Mouse (Mus musculus) heart, postnatal 36 days (tissue): Measurements from ENCODE around the gene Zfp106. TPM values are rescaled to one million over a fixed set of nuclear protein-coding genes. Genes with fewer than 3 reads are reported as not detected.
A peak's percentile ranks its signal among the peaks of the same experiment; 100 is the strongest.

Source experiments
- DNase-seq, 2 experiments: peaks; one replicate each; pipeline ENCODE4 v3.0.0; 2021 to 2022
- intact Hi-C: fragments of 180-260 bp; cut with DNase I; formaldehyde crosslinking; loops from one replicate; pipeline ENCODE4 v1.15.1; 2025
- total RNA-seq, 2 experiments: library from RNA; stranded (reverse); gene quantifications; 2 replicates each; pipeline ENCODE4 v1.2.3; 2021

Zfp106 gene
- total RNA-seq, 2 experiments from 2014 or later: 471 TPM

DNA sequence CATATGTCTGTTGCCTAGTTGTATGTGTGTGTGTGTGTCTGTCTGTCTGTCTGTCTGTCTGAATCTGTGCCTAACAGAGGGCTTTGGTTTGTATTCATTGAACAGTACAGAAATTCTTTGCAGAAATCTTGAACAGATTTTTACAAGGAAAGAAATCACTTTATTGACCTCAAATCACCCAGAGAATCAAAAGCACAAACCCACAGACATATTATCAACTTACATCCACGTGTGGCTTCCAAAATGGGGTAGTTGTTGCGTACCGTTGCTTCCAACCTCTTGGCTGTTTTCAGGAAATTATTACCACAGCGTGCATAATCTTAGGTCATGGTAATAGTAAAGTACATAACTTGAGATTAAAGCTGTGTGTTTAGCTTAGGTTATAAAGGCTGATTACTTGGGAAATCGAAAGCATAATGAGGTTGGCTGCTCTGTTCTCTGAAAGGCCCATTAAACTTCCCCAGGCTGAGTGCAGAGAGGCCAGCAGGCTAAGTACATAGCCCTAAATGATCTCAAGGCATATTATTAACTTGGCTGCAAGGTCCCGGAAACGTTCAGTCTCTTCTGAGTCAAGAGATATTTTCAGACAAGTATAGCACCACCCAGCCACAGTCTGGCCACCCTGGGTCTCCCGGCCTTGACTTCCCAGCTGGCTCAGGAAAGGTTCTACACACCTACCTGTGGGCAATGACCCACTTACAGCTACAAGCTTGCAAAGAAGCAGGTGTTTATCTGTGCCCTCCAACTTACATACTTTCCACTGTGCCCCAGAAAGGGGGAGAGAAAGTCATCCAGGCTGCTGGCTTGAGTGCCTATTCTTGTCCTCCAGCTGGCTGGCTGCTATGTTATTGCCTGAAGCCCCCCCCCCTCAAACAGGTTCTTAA is 80.9 kb downstream of the Zfp106 start:
- intact Hi-C loops: loop anchor here (5.0 kb wide), 1 partner anchor 125 kb away; the partner anchor contains the start of genes Haus2 and Lrrc57

DNA sequence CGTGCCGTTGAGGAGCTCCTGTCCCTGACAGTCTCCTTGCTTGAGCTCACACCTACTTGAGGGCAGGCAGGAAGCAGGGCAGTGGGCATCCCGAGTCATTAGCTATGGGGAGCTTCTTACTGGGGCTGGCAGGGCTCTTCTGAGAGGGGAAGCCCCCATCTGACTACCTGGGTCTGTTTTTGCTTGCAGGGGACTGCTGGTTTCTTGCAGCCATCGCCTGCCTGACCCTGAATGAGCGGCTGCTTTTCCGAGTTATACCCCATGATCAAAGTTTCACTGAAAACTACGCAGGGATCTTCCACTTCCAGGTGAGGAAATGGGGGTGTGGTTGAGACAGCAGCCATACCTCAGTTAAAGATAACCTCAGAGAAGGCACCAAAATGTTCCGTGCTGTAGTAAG is 81.7 kb downstream of the Zfp106 start:
- no peak for DNase-seq
- intact Hi-C loops: loop anchor here (2.0 to 5.0 kb wide), 2 partner anchors 125 to 189 kb away; partner anchors contain the start of genes Haus2 and Lrrc57

More for the DNA sequence above, 80.9 kb downstream of the Zfp106 start:
- DNase-seq: no peak

DNA sequence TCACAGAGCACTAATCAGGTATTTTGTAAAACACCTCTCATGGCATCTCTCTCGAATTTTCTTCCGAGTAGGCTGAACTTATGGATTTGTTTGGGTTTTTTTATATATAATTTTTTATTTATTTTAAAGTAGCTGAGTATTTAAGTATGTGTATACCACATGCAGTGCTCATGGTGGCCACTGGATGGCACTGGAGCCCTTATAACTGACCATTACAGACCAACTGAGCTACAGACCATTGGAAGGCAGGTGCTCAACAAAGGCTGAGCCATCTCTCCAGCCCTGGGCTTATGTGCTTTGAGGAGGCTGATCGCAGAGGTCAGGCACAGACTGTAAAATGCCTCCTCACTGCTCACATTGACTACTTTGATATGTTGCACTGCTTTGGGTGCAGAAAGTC is 85.0 kb downstream of the Zfp106 start:
- peak; percentile 68 to 80 for DNase-seq
- intact Hi-C loops: loop anchor here (2.0 to 10.0 kb wide), 2 partner anchors 388 to 626 kb away; partner anchors contain the start of gene Tgm7

DNA sequence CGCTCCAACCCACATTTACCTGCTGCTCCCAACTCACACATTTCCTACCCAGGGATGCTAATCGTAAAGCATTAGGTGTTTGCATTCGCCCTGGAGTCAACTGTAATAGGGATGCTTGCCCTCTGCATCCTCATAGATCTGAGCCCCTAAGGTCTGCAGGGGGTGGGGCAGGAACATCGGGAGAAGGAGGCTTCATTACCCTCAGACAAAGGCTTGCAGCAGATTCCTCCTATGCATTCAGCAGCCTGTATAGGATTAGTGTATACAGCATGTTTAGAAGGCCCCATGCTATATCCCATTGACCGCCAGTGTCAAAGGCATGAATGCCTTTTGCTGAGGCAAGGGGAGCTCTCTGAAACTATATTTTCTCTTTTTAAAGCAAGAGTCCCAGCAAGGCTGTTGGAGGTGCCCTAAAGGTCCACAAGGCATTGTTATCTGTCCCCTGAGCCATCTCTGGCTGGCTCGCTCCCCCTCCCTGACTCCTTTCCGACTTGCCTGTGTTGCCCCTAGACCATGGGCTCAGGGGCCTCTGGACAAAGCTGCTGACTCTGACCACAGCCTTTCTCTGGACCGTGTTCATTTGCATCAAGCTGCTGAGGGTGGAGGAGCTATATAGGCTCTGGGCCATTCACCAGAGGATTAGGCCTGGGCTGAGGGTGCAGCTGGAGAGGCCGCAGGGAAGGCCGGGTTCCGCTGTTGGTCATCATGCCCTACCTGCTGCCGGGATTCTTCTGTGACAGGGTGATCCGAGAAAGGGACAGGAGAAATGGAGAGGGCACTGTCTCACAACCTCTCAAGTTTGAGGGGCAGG is 87.2 kb downstream of the Zfp106 start:
- intact Hi-C loops: loop anchor here (10.0 kb wide), 1 partner anchor 628 kb away; the partner anchor contains the start of gene Tgm7
- no peak for DNase-seq

DNA sequence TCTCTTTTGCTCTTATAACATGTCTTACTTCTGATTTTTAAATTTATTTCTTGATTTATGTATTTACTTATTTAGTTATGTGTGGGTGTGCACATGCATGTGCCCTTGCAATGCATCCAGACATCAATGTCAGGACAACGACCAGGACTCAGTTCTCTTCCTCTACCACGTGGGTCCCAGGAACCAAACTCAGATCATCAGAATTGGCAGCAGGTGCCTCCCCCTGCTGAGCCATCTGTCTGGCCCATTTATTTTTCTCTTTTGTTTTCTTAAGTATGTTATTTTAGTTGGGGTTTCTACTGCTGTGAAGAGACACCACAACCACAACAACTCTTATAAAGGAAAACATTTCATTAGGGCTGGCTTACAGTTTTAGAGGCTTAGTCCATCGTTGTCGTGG is 92.8 kb downstream of the Zfp106 start:
- DNase-seq: no peak
- intact Hi-C loops: loop anchor here (10.0 kb wide), 1 partner anchor 634 kb away; the partner anchor contains the start of gene Tgm7

DNA sequence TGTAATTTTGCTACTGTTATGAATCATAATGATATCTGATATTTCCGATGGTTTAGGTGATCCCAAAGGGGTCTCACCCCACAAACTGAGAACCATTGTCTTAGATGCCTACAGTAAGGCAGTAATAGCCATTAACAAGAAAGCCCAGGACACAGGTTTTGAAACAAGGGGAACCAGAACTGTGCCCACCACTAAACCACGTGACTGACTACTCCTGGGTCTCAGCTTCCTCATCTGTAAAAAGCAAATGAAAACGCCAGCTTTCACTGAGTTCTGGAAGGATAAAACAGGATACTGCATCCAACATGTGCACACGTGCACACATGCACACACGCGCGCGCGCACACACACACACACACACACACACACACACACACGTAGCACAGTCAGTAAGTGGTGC is 93.9 kb downstream of the Zfp106 start:
- intact Hi-C loops: loop anchor here (10.0 kb wide), 1 partner anchor 635 kb away; the partner anchor contains the start of gene Tgm7

DNA sequence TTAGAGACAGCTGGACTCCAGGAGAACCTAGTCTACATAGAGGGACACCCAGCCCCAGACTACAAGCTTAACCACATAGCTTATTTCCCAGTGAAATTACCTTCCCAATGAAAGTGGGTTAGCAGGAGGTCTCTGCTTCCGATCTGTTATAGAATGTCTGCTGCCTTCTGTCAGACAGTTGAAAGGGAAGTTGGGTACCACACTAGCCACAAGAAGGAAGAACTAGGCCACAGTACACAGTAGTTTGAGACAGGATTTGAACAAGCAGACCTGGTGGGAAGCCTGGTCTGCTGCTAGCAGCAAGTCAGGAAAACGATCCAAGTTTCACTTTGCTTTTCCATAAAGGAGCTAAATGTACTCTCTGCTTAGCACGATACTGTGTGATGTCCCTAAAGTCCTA is 94.4 kb downstream of the Zfp106 start:
- DNase-seq: no peak
- intact Hi-C loops: no loop called here

More for the DNA sequence above, 93.9 kb downstream of the Zfp106 start:
- no peak for DNase-seq

DNA sequence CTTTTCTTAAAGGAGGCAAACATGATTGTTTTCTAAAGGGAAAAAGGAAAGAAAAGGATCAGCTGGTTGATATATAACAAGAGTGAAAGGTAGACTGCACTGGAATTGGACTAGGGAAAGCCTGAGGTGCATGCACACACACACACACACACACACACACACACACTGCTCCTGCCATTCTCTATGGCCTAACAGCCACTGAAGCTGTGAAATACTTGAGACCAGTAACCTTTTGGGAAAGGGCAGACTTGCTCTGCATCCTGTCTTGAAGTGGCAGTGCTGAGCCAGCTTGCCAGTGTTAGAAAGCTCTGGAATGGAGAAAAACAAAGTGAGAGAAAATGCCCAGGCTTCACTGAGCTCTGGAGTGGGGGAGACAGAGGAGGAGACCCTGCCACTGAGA is 95.6 kb downstream of the Zfp106 start:
- intact Hi-C loops: no loop called here
- no peak for DNase-seq

DNA sequence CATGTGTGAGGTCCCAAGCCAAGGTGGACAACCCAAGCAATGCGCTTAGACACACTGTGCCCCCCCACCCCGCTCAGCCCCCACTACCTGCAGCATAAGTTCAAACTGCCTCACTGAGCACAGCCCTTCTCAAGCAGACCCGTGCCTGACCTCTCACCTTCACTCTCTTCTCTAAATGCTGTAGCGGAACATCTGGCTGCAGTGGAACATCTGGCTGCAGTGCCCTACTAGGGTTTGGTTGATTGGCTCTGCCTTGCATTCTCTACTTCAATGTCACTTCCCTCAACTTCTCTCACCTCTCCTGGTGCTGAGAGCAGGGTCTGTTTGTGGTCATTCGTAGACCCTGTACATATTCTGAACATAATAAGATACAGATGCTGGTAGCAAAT is 98.3 kb downstream of the Zfp106 start:
- intact Hi-C loops: no loop called here
- no peak for DNase-seq

DNA sequence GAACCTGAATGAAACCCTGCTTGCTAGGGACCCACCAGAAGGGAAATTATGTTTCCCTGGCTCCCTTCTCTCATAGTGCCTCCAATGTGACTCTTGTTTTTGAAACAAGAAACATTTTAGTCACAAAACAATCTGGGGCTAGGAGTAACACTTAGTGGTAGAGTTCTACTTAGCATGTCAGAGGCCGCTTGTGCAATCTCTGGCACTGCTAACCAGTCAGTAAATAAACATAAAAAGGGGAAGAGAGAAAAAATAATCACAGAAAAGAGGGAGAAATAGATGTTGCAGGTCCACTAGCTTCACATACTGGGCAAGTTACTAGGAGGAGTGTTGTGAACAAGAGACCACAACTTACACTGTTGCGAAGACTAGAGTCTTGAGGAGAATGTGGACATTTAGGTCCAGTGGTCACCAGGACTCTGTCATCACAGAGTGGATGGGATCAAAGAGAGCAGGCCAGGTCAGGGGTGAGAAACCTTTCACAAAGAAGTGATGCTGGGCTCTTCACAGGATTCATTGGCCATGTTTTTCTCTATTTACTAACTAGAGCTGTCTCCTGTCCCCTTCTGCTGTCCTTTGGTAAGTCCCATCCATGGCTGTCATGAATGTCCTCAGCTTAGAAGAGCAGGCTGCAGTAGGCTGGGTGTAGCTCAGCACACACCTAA is 98.8 kb downstream of the Zfp106 start:
- intact Hi-C loops: no loop called here
- no peak for DNase-seq

DNA sequence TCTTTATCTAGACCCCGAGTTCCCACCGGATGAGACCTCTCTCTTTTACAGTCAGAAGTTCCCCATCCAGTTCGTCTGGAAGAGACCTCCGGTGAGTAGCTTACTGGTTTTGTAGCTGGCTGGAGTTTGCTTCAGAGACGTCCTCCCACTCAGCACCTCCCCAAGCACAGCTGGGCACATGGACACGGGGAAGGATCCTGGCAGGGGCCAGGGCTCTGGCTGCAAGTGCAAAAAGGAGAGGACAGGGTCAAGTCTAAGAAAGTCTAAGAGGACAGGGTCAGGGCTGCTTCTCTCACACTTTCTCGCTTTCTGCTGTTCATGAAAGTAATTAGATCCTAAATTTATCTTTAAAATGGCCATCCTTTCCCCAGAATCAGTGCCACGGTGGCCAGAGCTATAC is 99.6 kb downstream of the Zfp106 start:
- intact Hi-C loops: no loop called here
- DNase-seq: no peak

DNA sequence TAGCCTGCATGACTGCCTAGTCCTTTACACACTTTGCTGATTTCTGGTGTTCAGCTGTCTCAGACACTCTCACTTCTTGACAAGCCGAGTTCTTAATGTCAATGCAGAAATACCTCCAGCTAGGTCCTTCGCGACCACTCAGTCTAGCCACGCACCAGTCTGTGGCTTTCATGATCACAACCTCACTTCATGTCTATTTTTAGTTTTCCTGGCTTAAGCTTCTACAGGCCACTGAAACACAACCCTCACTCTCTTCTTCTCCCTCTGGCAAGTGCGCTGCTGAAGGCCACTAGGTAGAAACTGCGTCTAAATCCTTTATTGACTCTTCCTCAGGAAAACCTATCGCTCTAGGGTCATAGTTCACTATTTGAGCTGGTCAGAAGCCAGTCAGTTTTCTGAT is 100.3 kb downstream of the Zfp106 start:
- no peak for DNase-seq
- intact Hi-C loops: no loop called here

DNA sequence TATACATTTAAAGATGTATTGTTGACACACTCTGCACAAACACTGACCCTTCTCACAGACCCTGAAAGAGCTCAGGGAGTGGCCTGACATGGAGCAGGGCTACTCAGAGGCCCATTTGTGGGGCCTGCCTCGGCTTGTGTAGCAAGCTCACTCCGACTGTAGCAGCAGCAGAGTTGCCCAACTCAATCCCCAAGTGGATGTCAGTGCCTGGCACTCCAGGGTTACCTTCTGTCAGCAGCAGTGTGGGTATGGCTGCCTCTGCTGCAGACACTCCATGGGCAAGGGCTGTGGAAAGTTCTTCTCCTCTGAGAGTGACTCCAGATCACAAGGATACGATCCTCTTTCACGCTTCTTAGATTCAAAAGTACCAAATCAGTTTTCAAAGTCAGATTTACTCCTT is 103.4 kb downstream of the Zfp106 start:
- intact Hi-C loops: no loop called here
- DNase-seq: no peak

Other genes with a start within 250 kb of the Zfp106 start
- not detected for gene Pla2g4f, start 249.7 kb downstream of the Zfp106 start, total RNA-seq
- gene Vps39, start 210.7 kb downstream of the Zfp106 start, total RNA-seq: 10 to 100 TPM; 30.4 to 36.0 TPM
- 10 to 100 TPM; 21.6 to 25.2 TPM for gene Ganc, start 159.9 kb downstream of the Zfp106 start, total RNA-seq
- gene Tmem87a, start 159.7 kb downstream of the Zfp106 start, total RNA-seq: 10 to 100 TPM; 18.3 to 18.8 TPM
- gene Capn3, start 107.8 kb downstream of the Zfp106 start, total RNA-seq: 1 to 10 TPM in 1 of 2 experiments, under 1 TPM in 1; 0.69 to 1.7 TPM
- 10 to 100 TPM; 58.9 to 60.4 TPM for gene Snap23, start 3.8 kb upstream of the Zfp106 start, total RNA-seq
- gene Haus2, start 45.5 kb upstream of the Zfp106 start, total RNA-seq: 10 to 100 TPM; 10.1 to 10.6 TPM
- gene Lrrc57, start 45.7 kb upstream of the Zfp106 start, total RNA-seq: 10 to 100 TPM; 14.9 to 17.9 TPM
- 1 to 10 TPM; 8.2 to 9.8 TPM for gene Stard9, start 65.3 kb upstream of the Zfp106 start, total RNA-seq